Mouse (Mus musculus): ENCODE measurements around the gene Prok1.

GRCm38 (mm10) chr3:107223230-107223629, 16.3 kb downstream of the Prok1 start:
- TF ChIP-seq POLR2A (IDR thresholded peaks at IDR 0.05; ENCODE audit: insufficient read length, low read depth) (no peak), MAX (IDR thresholded peaks at IDR 0.05; ENCODE audit: low read depth) (no peak), USF1 (IDR thresholded peaks at IDR 0.05; ENCODE audit: low read depth) (no peak), POLR2AphosphoS2 (IDR thresholded peaks at IDR 0.05; ENCODE audit: insufficient read length, low read depth) (no peak), E2F4 (IDR thresholded peaks at IDR 0.05; ENCODE audit: insufficient read depth) (no peak), TCF12 (IDR thresholded peaks at IDR 0.05; ENCODE audit: insufficient read depth, poor library complexity, severe bottlenecking) (no peak), TCF3 (IDR thresholded peaks at IDR 0.05; ENCODE audit: insufficient read length, low read depth) (no peak), MYOD1 (IDR thresholded peaks at IDR 0.05; ENCODE audit: control insufficient read depth in 1 of 3, insufficient read length in 2 of 3, low read depth in 2 of 3) (no peak), CEBPB (IDR thresholded peaks at IDR 0.05; ENCODE audit: insufficient read depth, poor library complexity, severe bottlenecking) (no peak)

Measured in myocyte (in vitro differentiated cells).